Mouse (Mus musculus) heart, embryonic 14.5 days (tissue): ENCODE measurements around the gene Hmgcs2. TPM values are rescaled to one million over a fixed set of nuclear protein-coding genes. Genes with fewer than 3 reads are reported as not detected.

Experiments
- ATAC-seq: fragments of 200-750 bp; cut with Nextera tagmentation; 2 replicates; pipeline ENCODE4 v1.8.0; 2017; ENCODE audit warnings: low read depth, moderate TSS enrichment; ENCODE audit not compliant: insufficient number of reproducible peaks, insufficient read depth, low FRiP score
- H3K27ac ChIP-seq, 2 experiments: fragments of 200-500 bp in 1 of 2; fragments of 300-500 bp in 1 of 2; sonication (generic) in 1 of 2; replicated peaks in 1 of 2; 2 replicates each; pipeline ENCODE4 v1.5.1; 2012 to 2014; ENCODE audit warnings: low read depth in 2 of 2, low read length in 2 of 2, control low read depth in 1 of 2, mild to moderate bottlenecking in 1 of 2, mixed read lengths in 1 of 2; ENCODE audit not compliant: control insufficient read depth in 1 of 2, insufficient read depth in 1 of 2
- H3K27me3 ChIP-seq: fragments of 300-500 bp; sonication (generic); 2 replicates; pipeline ENCODE4 v1.6.1; 2014; ENCODE audit warnings: mild to moderate bottlenecking, low read length, control low read depth; ENCODE audit not compliant: control insufficient read depth, insufficient read depth
- H3K36me3 ChIP-seq: fragments of 300-500 bp; sonication (generic); 2 replicates; pipeline ENCODE4 v1.6.1; 2014; ENCODE audit warnings: mild to moderate bottlenecking, control low read depth, low read length, mixed read lengths; ENCODE audit not compliant: control insufficient read depth, insufficient read depth
- H3K4me1 ChIP-seq, 2 experiments: fragments of 200-500 bp in 1 of 2; fragments of 300-500 bp in 1 of 2; sonication (generic) in 1 of 2; 2 replicates each; pipeline ENCODE4 v1.6.1; 2012 to 2014; ENCODE audit warnings: low read length in 2 of 2, control low read depth in 1 of 2, mixed read lengths in 1 of 2; ENCODE audit not compliant: control insufficient read depth in 2 of 2, insufficient read depth in 2 of 2
- H3K4me2 ChIP-seq: fragments of 300-500 bp; sonication (generic); 2 replicates; pipeline ENCODE4 v1.6.1; 2014; ENCODE audit warnings: mild to moderate bottlenecking, low read length
- H3K4me3 ChIP-seq, 2 experiments: fragments of 200-500 bp in 1 of 2; fragments of 300-500 bp in 1 of 2; sonication (generic) in 1 of 2; 2 replicates each; pipeline ENCODE4 v1.5.1; 2012 to 2014; ENCODE audit warnings: low read length in 2 of 2, mild to moderate bottlenecking in 2 of 2, control low read depth in 1 of 2, low read depth in 1 of 2, moderate library complexity in 1 of 2; ENCODE audit not compliant: control insufficient read depth in 1 of 2, insufficient read depth in 1 of 2
- H3K9ac ChIP-seq: fragments of 300-500 bp; sonication (generic); 2 replicates; pipeline ENCODE4 v1.6.1; 2014; ENCODE audit warnings: mild to moderate bottlenecking, low read length
- H3K9me3 ChIP-seq: fragments of 300-500 bp; sonication (generic); 2 replicates; pipeline ENCODE4 v1.6.1; 2016; ENCODE audit warnings: low read length, control low read depth; ENCODE audit not compliant: control insufficient read depth
- WGBS: fragments of 180-500 bp; shearing (Covaris S2); extraction: QIAGEN DNeasy Blood & Tissue Kit; methylation state at CpG from one replicate; pipeline ENCODE4 v1.1.7; 2014; 5-methylcytosine and 5-hydroxymethylcytosine counted together
- polyA plus RNA-seq: library from polyadenylated mRNA; unstranded; fragments of >200 nt; fragmentation: Nextera tagmentation; extraction: Ambion mirVana; gene quantifications from 2 replicates; pipeline ENCODE4 v1.2.1, GENCODE M21; 2014

Gene Hmgcs2
- polyA plus RNA-seq, 1 experiment from 2014 or later = 14.0 TPM

DNA sequence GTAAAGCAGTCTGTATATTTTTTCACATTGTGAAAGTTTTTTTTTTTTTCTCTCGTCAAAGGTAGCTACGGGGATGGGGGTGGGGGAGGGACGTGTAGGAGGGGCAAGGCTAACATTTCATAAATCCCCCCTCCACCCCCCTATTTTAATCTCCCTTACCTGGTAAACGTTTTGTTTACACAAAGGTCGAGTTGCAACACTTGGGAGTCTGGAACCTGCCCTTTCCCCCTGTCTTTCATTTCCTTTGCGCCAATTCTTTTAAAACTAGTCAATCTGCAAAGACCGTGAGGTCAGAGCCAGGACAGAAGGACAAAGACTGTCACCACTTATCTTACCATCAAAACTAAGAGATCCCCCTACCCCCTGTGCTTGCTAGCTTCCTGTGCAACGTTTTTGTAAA lies 34.3 kb upstream of the Hmgcs2 start:
- 34% methylated on average over 8 of the region's 8 CpGs for WGBS
- Histone ChIP-seq H3K4me2 (no peak overlapping the region), H3K4me3 (no peak overlapping the region), H3K9me3 (no peaks in the 10 kb centered on the region), H3K4me1 (no peaks in the 10 kb centered on the region), H3K9ac (no peak overlapping the region), H3K27ac (no peak overlapping the region), H3K36me3 (no peaks in the 10 kb centered on the region), H3K27me3 (no peaks in the 10 kb centered on the region)
- ATAC-seq = no peak

GRCm38 (mm10) chr3:98246985-98247751 lies 33.1 kb upstream of the Hmgcs2 start:
- H3K36me3 ChIP-seq = no peaks in the 10 kb centered on the region
- H3K4me2 ChIP-seq = no peak overlapping the region
- no peak overlapping the region for H3K4me3 ChIP-seq
- H3K27me3 ChIP-seq = no peaks in the 10 kb centered on the region
- H3K9ac ChIP-seq = no peak overlapping the region
- no peak overlapping the region for H3K27ac ChIP-seq
- WGBS = 52% methylated on average over 7 of the region's 7 CpGs
- no peaks in the 10 kb centered on the region for H3K9me3 ChIP-seq
- H3K4me1 ChIP-seq = no peaks in the 10 kb centered on the region
- ATAC-seq = no peak

DNA sequence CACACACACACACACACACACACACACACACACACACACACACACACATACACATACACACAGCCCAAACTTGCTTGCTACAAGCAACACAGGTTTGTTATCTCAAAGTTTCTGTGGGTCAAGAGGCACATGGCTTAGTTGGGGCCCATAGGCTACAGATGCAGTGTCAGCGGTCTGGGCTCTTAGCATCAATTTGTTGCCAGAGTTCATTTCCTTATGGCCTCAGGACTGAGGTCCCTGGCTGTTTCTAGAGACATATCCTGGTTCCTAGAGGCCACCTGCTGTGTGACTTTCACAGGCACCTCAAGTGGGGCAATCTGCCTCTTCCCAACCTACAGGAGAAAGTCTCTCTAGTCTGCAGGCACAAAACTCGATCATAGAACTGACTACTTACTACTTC lies 30.9 kb upstream of the Hmgcs2 start:
- no peaks in the 10 kb centered on the region for H3K9me3 ChIP-seq
- no peak overlapping the region for H3K9ac ChIP-seq
- WGBS = 89% methylated on average over 2 of the region's 2 CpGs
- H3K4me2 ChIP-seq = no peak overlapping the region
- no peaks in the 10 kb centered on the region for H3K27me3 ChIP-seq
- H3K4me1 ChIP-seq = no peaks in the 10 kb centered on the region
- H3K4me3 ChIP-seq = no peak overlapping the region
- no peak for ATAC-seq
- no peaks in the 10 kb centered on the region for H3K36me3 ChIP-seq
- H3K27ac ChIP-seq = no peak overlapping the region

DNA sequence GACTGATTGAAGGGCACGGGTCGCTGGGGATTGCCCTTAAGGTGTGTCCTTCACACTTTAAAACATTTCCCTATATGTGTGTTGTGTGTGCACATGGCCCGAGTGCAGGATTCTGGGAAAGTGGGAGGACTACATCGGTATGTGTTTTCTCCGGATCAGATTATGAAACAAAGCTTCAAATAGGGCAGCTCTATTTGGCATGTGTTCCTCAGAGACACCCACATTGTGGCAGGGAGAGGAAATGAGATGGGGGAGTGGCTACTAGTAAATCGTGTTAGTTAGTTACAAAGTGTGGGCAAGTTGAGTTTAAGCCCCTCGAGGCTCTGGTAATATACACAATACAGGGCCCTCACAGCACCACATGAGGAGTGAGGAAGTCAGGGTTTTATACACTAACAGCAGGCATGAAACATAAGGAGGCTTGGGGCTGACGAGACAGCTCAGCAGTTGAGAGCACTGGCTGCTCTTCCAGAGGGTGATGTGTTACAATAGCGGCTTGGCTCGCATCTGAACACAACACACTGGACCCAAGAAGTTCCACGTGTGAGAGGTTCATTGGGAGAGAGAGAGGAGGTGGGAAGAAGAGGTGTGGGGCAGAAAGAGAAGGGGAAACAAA lies 30.3 kb upstream of the Hmgcs2 start:
- H3K27ac ChIP-seq = no peak overlapping the region
- no peak overlapping the region for H3K4me3 ChIP-seq
- no peak overlapping the region for H3K9ac ChIP-seq
- no peaks in the 10 kb centered on the region for H3K27me3 ChIP-seq
- H3K4me1 ChIP-seq = no peaks in the 10 kb centered on the region
- WGBS = 77% methylated on average over 11 of the region's 11 CpGs
- no peaks in the 10 kb centered on the region for H3K9me3 ChIP-seq
- no peaks in the 10 kb centered on the region for H3K36me3 ChIP-seq
- no peak overlapping the region for H3K4me2 ChIP-seq
- ATAC-seq = no peak

DNA sequence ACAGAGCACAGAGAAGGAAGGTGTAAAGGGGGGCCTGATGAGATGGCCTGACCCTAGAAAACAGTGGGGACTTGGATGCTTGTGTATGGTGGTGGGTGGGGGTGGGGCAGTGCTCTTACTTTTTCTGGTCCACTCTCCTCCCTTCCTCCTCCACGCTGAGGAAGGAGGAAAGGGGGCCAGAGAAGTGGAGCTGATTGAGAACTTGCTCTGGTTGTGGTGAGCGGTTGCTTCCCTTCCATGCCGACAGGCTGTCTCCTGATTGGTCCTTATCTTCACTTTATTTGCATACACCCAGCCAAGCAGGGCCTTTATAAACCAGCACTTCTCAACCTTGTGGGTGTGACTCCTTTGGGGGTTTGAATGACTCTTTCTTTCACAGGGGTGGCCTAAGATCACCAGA lies 26.2 kb upstream of the Hmgcs2 start:
- 89% methylated on average over 2 of the region's 3 CpGs for WGBS
- no peaks in the 10 kb centered on the region for H3K27me3 ChIP-seq
- no peak overlapping the region for H3K4me3 ChIP-seq
- no peak overlapping the region for H3K4me2 ChIP-seq
- H3K36me3 ChIP-seq = no peaks in the 10 kb centered on the region
- no peak for ATAC-seq
- no peak overlapping the region for H3K27ac ChIP-seq
- no peak overlapping the region for H3K9ac ChIP-seq
- no peaks in the 10 kb centered on the region for H3K9me3 ChIP-seq
- no peaks in the 10 kb centered on the region for H3K4me1 ChIP-seq

GRCm38 (mm10) chr3:98254656-98255583 lies 25.3 kb upstream of the Hmgcs2 start:
- no peak overlapping the region for H3K9ac ChIP-seq
- WGBS = 80% methylated on average over 8 of the region's 8 CpGs
- H3K9me3 ChIP-seq = no peaks in the 10 kb centered on the region
- no peak overlapping the region for H3K4me2 ChIP-seq
- no peaks in the 10 kb centered on the region for H3K36me3 ChIP-seq
- no peak overlapping the region for H3K4me3 ChIP-seq
- no peak overlapping the region for H3K27ac ChIP-seq
- no peaks in the 10 kb centered on the region for H3K4me1 ChIP-seq
- ATAC-seq = no peak
- H3K27me3 ChIP-seq = no peaks in the 10 kb centered on the region

DNA sequence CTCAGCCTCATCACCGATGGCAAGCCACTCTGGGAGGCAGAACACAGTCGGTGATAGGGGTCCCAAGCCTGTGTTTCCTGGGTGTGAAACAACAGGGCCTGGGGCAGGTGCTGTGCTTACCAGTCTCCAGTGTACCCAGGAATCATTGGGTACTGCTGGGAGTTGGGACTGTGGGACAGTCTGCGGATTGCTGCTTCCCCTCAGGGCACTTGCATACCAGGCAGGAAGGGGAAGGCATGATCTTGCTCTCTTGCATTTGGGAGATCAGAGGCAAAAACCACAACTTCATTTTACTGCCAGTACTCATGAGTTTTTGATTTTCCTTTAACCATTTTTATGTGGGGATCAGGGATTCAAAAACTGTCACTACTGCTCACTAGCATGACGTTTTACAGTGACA lies 21.5 kb upstream of the Hmgcs2 start:
- H3K4me2 ChIP-seq = no peak overlapping the region
- no peaks in the 10 kb centered on the region for H3K36me3 ChIP-seq
- no peaks in the 10 kb centered on the region for H3K27me3 ChIP-seq
- H3K9me3 ChIP-seq = no peaks in the 10 kb centered on the region
- no peak overlapping the region for H3K4me3 ChIP-seq
- H3K27ac ChIP-seq = no peak overlapping the region
- 86% methylated on average over 4 of the region's 4 CpGs for WGBS
- no peak for ATAC-seq
- no peak overlapping the region for H3K9ac ChIP-seq
- no peaks in the 10 kb centered on the region for H3K4me1 ChIP-seq
